Mouse (Mus musculus): Measurements from ENCODE around the gene Tmem256. TPM values are rescaled to one million over a fixed set of nuclear protein-coding genes. Genes with fewer than 3 reads are reported as not detected.

Gene Tmem256
- total and polyA plus RNA-seq, 2 experiments from 2014 or later = 153 to 435 TPM

- DNase-seq (ENCODE audit: low spot score) (no peak), ATAC-seq (no peak)
- no peak overlapping the region for H3K4me3 ChIP-seq (ENCODE audit: low read length)
- peak; percentile 42 for TF ChIP-seq CTCF (IDR thresholded peaks at IDR 0.05; ENCODE audit: low read depth)
- no peak overlapping the region for H3K9ac ChIP-seq (replicated peaks; ENCODE audit: low read length)
- no peaks in the 10 kb centered on the region for H3K9me3 ChIP-seq (ENCODE audit: low read length)
- no peaks in the 10 kb centered on the region for H3K36me3 ChIP-seq (ENCODE audit: insufficient read depth, low read length)
- WGBS = 76% methylated on average over 8 of the region's 8 CpGs
- no peak overlapping the region for H3K4me2 ChIP-seq (ENCODE audit: low read depth, low read length)
- H3K27me3 ChIP-seq (ENCODE audit: insufficient read depth, low read length) = no peaks in the 10 kb centered on the region
- H3K27ac ChIP-seq = no peak overlapping the region
- no peaks in the 10 kb centered on the region for H3K4me1 ChIP-seq (ENCODE audit: insufficient read depth, low read length)
Observed at GRCm38 (mm10) chr11:69886907-69887635, 48.8 kb downstream of the Tmem256 start.

Small RNA genes lying within 50 kb of the gene (microRNA-seq; reads per million reads assigned to microRNA genes)
- 0 reads per million in 2 experiments for gene Mir6924

Other genes with a start within 250 kb of the Tmem256 start
Only the 30 nearest of the 42 such genes appear.
- 68.6 and 90.4 TPM in 2 replicates for gene Senp3, start 156.4 kb upstream of the Tmem256 start, total RNA-seq (2014; rRNA removed)
- gene Senp3, start 156.4 kb upstream of the Tmem256 start, polyA plus RNA-seq (2015; fragmentation: Nextera tagmentation; extraction: Ambion mirVana) = 69.2 and 69.3 TPM in 2 replicates
- 0.14 and 1.8 TPM in 2 replicates for gene Tnfsf13, start 152.7 kb upstream of the Tmem256 start, total RNA-seq (2014; rRNA removed)
- gene Tnfsf13, start 152.7 kb upstream of the Tmem256 start, polyA plus RNA-seq (2015; fragmentation: Nextera tagmentation; extraction: Ambion mirVana) = 0.76 and 0.98 TPM in 2 replicates
- gene Tnfsf12, start 142.7 kb upstream of the Tmem256 start, total RNA-seq (2014; rRNA removed) = 3.1 and 7.1 TPM in 2 replicates
- 5.0 and 6.0 TPM in 2 replicates for gene Tnfsf12, start 142.7 kb upstream of the Tmem256 start, polyA plus RNA-seq (2015; fragmentation: Nextera tagmentation; extraction: Ambion mirVana)
- gene Tnfsfm13, start 142.4 kb upstream of the Tmem256 start, total RNA-seq (2014; rRNA removed) = 0.94 and 4.6 TPM in 2 replicates
- gene Tnfsfm13, start 142.4 kb upstream of the Tmem256 start, polyA plus RNA-seq (2015; fragmentation: Nextera tagmentation; extraction: Ambion mirVana) = 2.0 and 2.8 TPM in 2 replicates
- 18.3 and 18.8 TPM in 2 replicates for gene Polr2a, start 79.9 kb upstream of the Tmem256 start, total RNA-seq (2014; rRNA removed)
- gene Polr2a, start 79.9 kb upstream of the Tmem256 start, polyA plus RNA-seq (2015; fragmentation: Nextera tagmentation; extraction: Ambion mirVana) = 9.1 and 10.5 TPM in 2 replicates
- gene Slc35g3, start 76.5 kb upstream of the Tmem256 start, total RNA-seq (2014; rRNA removed) = 0.72 TPM in 1 of 2 replicates, not detected in the other
- gene Slc35g3, start 76.5 kb upstream of the Tmem256 start, polyA plus RNA-seq (2015; fragmentation: Nextera tagmentation; extraction: Ambion mirVana) = 0.11 and 0.15 TPM in 2 replicates
- 39.2 and 39.9 TPM in 2 replicates for gene Zbtb4, start 72.6 kb upstream of the Tmem256 start, total RNA-seq (2014; rRNA removed)
- 4.6 and 4.9 TPM in 2 replicates for gene Zbtb4, start 72.6 kb upstream of the Tmem256 start, polyA plus RNA-seq (2015; fragmentation: Nextera tagmentation; extraction: Ambion mirVana)
- 1.5 TPM in 1 of 2 replicates, not detected in the other for gene Chrnb1, start 42.6 kb upstream of the Tmem256 start, total RNA-seq (2014; rRNA removed)
- 0.85 and 1.5 TPM in 2 replicates for gene Chrnb1, start 42.6 kb upstream of the Tmem256 start, polyA plus RNA-seq (2015; fragmentation: Nextera tagmentation; extraction: Ambion mirVana)
- 19.1 and 19.2 TPM in 2 replicates for gene Fgf11, start 36.7 kb upstream of the Tmem256 start, total RNA-seq (2014; rRNA removed)
- 3.8 and 4.4 TPM in 2 replicates for gene Fgf11, start 36.7 kb upstream of the Tmem256 start, polyA plus RNA-seq (2015; fragmentation: Nextera tagmentation; extraction: Ambion mirVana)
- gene Tmem102, start 32.9 kb upstream of the Tmem256 start, total RNA-seq (2014; rRNA removed) = 0.16 and 0.72 TPM in 2 replicates
- gene Tmem102, start 32.9 kb upstream of the Tmem256 start, polyA plus RNA-seq (2015; fragmentation: Nextera tagmentation; extraction: Ambion mirVana) = 1.1 and 1.5 TPM in 2 replicates
- not detected in 2 replicates for gene Gm39566, start 23.2 kb upstream of the Tmem256 start, total RNA-seq (2014; rRNA removed)
- not detected in 2 replicates for gene Gm39566, start 23.2 kb upstream of the Tmem256 start, polyA plus RNA-seq (2015; fragmentation: Nextera tagmentation; extraction: Ambion mirVana)
- not detected in 2 replicates for gene Spem2, start 20.0 kb upstream of the Tmem256 start, total RNA-seq (2014; rRNA removed)
- not detected in 2 replicates for gene Spem2, start 20.0 kb upstream of the Tmem256 start, polyA plus RNA-seq (2015; fragmentation: Nextera tagmentation; extraction: Ambion mirVana)
- gene Spem1, start 16.3 kb upstream of the Tmem256 start, total RNA-seq (2014; rRNA removed) = not detected in 2 replicates
- gene Spem1, start 16.3 kb upstream of the Tmem256 start, polyA plus RNA-seq (2015; fragmentation: Nextera tagmentation; extraction: Ambion mirVana) = 0.28 and 0.40 TPM in 2 replicates
- gene Nlgn2, start 730 bp upstream of the Tmem256 start, total RNA-seq (2014; rRNA removed) = 126 and 130 TPM in 2 replicates
- gene Nlgn2, start 730 bp upstream of the Tmem256 start, polyA plus RNA-seq (2015; fragmentation: Nextera tagmentation; extraction: Ambion mirVana) = 20.8 and 22.3 TPM in 2 replicates
- 24.7 and 26.3 TPM in 2 replicates for gene Plscr3, start 7.9 kb downstream of the Tmem256 start, total RNA-seq (2014; rRNA removed)
- gene Plscr3, start 7.9 kb downstream of the Tmem256 start, polyA plus RNA-seq (2015; fragmentation: Nextera tagmentation; extraction: Ambion mirVana) = 32.2 and 33.4 TPM in 2 replicates
- gene Tnk1, start 20.2 kb downstream of the Tmem256 start, total RNA-seq (2014; rRNA removed) = not detected in 2 replicates
- 0.15 TPM in 1 of 2 replicates, not detected in the other for gene Tnk1, start 20.2 kb downstream of the Tmem256 start, polyA plus RNA-seq (2015; fragmentation: Nextera tagmentation; extraction: Ambion mirVana)
- gene Tmem95, start 39.5 kb downstream of the Tmem256 start, total RNA-seq (2014; rRNA removed) = not detected in 2 replicates
- not detected in 2 replicates for gene Tmem95, start 39.5 kb downstream of the Tmem256 start, polyA plus RNA-seq (2015; fragmentation: Nextera tagmentation; extraction: Ambion mirVana)
- 1.7 and 2.0 TPM in 2 replicates for gene Kctd11, start 42.9 kb downstream of the Tmem256 start, total RNA-seq (2014; rRNA removed)
- 1.3 and 1.7 TPM in 2 replicates for gene Kctd11, start 42.9 kb downstream of the Tmem256 start, polyA plus RNA-seq (2015; fragmentation: Nextera tagmentation; extraction: Ambion mirVana)
- 1.5 TPM in 1 of 2 replicates, not detected in the other for gene Acap1, start 57.0 kb downstream of the Tmem256 start, total RNA-seq (2014; rRNA removed)
- gene Acap1, start 57.0 kb downstream of the Tmem256 start, polyA plus RNA-seq (2015; fragmentation: Nextera tagmentation; extraction: Ambion mirVana) = 0.20 and 0.21 TPM in 2 replicates
- 2.9 and 9.7 TPM in 2 replicates for gene 2810408A11Rik, start 62.5 kb downstream of the Tmem256 start, total RNA-seq (2014; rRNA removed)
- 6.5 and 8.1 TPM in 2 replicates for gene 2810408A11Rik, start 62.5 kb downstream of the Tmem256 start, polyA plus RNA-seq (2015; fragmentation: Nextera tagmentation; extraction: Ambion mirVana)
- 95.1 and 118 TPM in 2 replicates for gene Neurl4, start 62.6 kb downstream of the Tmem256 start, total RNA-seq (2014; rRNA removed)
- 11.9 and 13.1 TPM in 2 replicates for gene Neurl4, start 62.6 kb downstream of the Tmem256 start, polyA plus RNA-seq (2015; fragmentation: Nextera tagmentation; extraction: Ambion mirVana)
- 48.1 and 67.6 TPM in 2 replicates for gene Gps2, start 75.4 kb downstream of the Tmem256 start, total RNA-seq (2014; rRNA removed)
- 60.8 and 65.9 TPM in 2 replicates for gene Gps2, start 75.4 kb downstream of the Tmem256 start, polyA plus RNA-seq (2015; fragmentation: Nextera tagmentation; extraction: Ambion mirVana)
- gene Eif5a, start 83.4 kb downstream of the Tmem256 start, total RNA-seq (2014; rRNA removed) = 491 and 500 TPM in 2 replicates
- gene Eif5a, start 83.4 kb downstream of the Tmem256 start, polyA plus RNA-seq (2015; fragmentation: Nextera tagmentation; extraction: Ambion mirVana) = 1,157 and 1,160 TPM in 2 replicates
- gene Ybx2, start 97.3 kb downstream of the Tmem256 start, total RNA-seq (2014; rRNA removed) = 23.9 and 31.1 TPM in 2 replicates
- gene Ybx2, start 97.3 kb downstream of the Tmem256 start, polyA plus RNA-seq (2015; fragmentation: Nextera tagmentation; extraction: Ambion mirVana) = 3.3 and 5.9 TPM in 2 replicates
- gene Slc2a4, start 109.7 kb downstream of the Tmem256 start, total RNA-seq (2014; rRNA removed) = 9.5 and 12.8 TPM in 2 replicates
- gene Slc2a4, start 109.7 kb downstream of the Tmem256 start, polyA plus RNA-seq (2015; fragmentation: Nextera tagmentation; extraction: Ambion mirVana) = 6.1 and 6.5 TPM in 2 replicates
- not detected in 2 replicates for gene Cldn7, start 126.3 kb downstream of the Tmem256 start, total RNA-seq (2014; rRNA removed)
- 0.18 and 0.19 TPM in 2 replicates for gene Cldn7, start 126.3 kb downstream of the Tmem256 start, polyA plus RNA-seq (2015; fragmentation: Nextera tagmentation; extraction: Ambion mirVana)
- gene Ctdnep1, start 142.6 kb downstream of the Tmem256 start, total RNA-seq (2014; rRNA removed) = 37.7 and 40.9 TPM in 2 replicates
- gene Ctdnep1, start 142.6 kb downstream of the Tmem256 start, polyA plus RNA-seq (2015; fragmentation: Nextera tagmentation; extraction: Ambion mirVana) = 24.7 and 25.0 TPM in 2 replicates
- 137 and 147 TPM in 2 replicates for gene Elp5, start 144.0 kb downstream of the Tmem256 start, total RNA-seq (2014; rRNA removed)
- 168 and 170 TPM in 2 replicates for gene Elp5, start 144.0 kb downstream of the Tmem256 start, polyA plus RNA-seq (2015; fragmentation: Nextera tagmentation; extraction: Ambion mirVana)
- 175 and 209 TPM in 2 replicates for gene Gabarap, start 152.6 kb downstream of the Tmem256 start, total RNA-seq (2014; rRNA removed)
- gene Gabarap, start 152.6 kb downstream of the Tmem256 start, polyA plus RNA-seq (2015; fragmentation: Nextera tagmentation; extraction: Ambion mirVana) = 548 and 563 TPM in 2 replicates
- gene Phf23, start 157.3 kb downstream of the Tmem256 start, total RNA-seq (2014; rRNA removed) = 34.3 and 47.9 TPM in 2 replicates
- gene Phf23, start 157.3 kb downstream of the Tmem256 start, polyA plus RNA-seq (2015; fragmentation: Nextera tagmentation; extraction: Ambion mirVana) = 44.0 and 46.0 TPM in 2 replicates